Mouse (Mus musculus): ENCODE data around the gene Map6.

DNA sequence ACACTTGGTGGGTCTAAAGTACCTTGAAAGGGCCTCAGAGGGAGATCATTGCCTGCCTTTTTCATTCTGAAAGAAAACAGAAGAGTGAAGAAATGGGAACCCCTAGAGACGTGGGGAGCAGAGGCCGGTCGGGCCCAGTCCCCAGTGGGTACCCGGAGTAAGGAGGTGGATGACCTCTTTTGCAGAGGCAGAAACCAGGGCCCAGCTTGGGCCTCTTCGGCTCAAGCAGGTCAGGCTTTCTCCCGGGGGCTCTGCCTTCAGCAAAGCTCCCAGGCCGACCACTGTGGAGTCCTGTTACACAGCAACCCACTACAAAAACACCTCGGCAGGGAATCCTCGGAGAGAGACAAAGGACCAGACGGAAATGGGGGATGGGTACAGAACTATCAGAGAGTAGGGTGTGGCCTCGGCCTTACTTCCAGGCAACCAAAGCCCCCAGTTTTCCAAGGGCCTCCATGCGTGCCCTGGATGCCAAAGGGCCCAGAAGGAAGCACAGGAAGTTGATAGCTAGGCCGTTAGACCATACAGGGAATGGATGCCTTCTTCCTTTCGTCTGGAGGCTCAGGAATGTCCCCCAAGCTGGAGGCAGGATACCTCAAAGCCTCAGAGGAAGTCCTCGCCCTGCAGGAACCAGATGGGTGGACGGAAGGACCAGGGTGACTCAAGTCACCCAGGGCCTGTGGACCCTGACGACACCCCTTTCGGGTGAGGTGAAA, 84.7 kb downstream of the Map6 start:
- no peak for TF ChIP-seq POLR2A (IDR thresholded peaks at IDR 0.05; ENCODE audit: control insufficient read depth, low read depth, low read length)
- TF ChIP-seq CTCF (IDR thresholded peaks at IDR 0.05; ENCODE audit: control insufficient read depth, insufficient read depth, insufficient replicate concordance, low read depth, low read length) = no peak

Data from testis, adult 2 months (tissue).